Mouse (Mus musculus) limb, embryonic 13.5 days (tissue): ENCODE results near the gene Ppp1r12b. TPM values are rescaled to one million over a fixed set of nuclear protein-coding genes. Genes with fewer than 3 reads are reported as not detected.

ENCODE experiments used
- ATAC-seq: fragments of 200-750 bp; cut with Nextera tagmentation; 2 replicates; pipeline ENCODE4 v1.8.0; 2017; ENCODE audit warnings: low read depth, moderate number of reproducible peaks, moderate TSS enrichment; ENCODE audit not compliant: low FRiP score
- H3K27ac ChIP-seq: fragments of 300-500 bp; sonication (generic); 2 replicates; pipeline ENCODE4 v1.5.1; 2015; ENCODE audit warnings: inconsistent platforms, mild to moderate bottlenecking, moderate library complexity
- H3K27me3 ChIP-seq: fragments of 300-500 bp; sonication (generic); 2 replicates; pipeline ENCODE4 v1.6.1; 2015; ENCODE audit warnings: mild to moderate bottlenecking, inconsistent platforms
- H3K36me3 ChIP-seq: fragments of 300-500 bp; sonication (generic); 2 replicates; pipeline ENCODE4 v1.6.1; 2015; ENCODE audit warnings: inconsistent platforms, mild to moderate bottlenecking, moderate library complexity
- H3K4me1 ChIP-seq: fragments of 300-500 bp; sonication (generic); 2 replicates; pipeline ENCODE4 v1.6.1; 2015; ENCODE audit warnings: inconsistent platforms
- H3K4me2 ChIP-seq: fragments of 300-500 bp; sonication (generic); replicated peaks from 2 replicates; pipeline ENCODE4 v1.6.1; 2015; ENCODE audit warnings: inconsistent platforms, mild to moderate bottlenecking, moderate library complexity
- H3K4me3 ChIP-seq: fragments of 300-500 bp; sonication (generic); 2 replicates; pipeline ENCODE4 v1.5.1; 2015; ENCODE audit warnings: moderate library complexity, mild to moderate bottlenecking, inconsistent platforms
- H3K9ac ChIP-seq: fragments of 300-500 bp; sonication (generic); 2 replicates; pipeline ENCODE4 v1.6.1; 2015; ENCODE audit warnings: mild to moderate bottlenecking, inconsistent platforms
- H3K9me3 ChIP-seq: fragments of 300-500 bp; sonication (generic); 2 replicates; pipeline ENCODE4 v1.6.1; 2016; ENCODE audit warnings: inconsistent platforms
- WGBS: fragments of 180-500 bp; shearing (Covaris S2); methylation state at CpG from one replicate; pipeline ENCODE4 v1.1.7; 2015; 5-methylcytosine and 5-hydroxymethylcytosine counted together
- polyA plus RNA-seq: library from polyadenylated mRNA; unstranded; fragments of >200 nt; fragmentation: Nextera tagmentation; extraction: Ambion mirVana; gene quantifications from 2 replicates; pipeline ENCODE4 v1.2.1, GENCODE M21; 2015

The Ppp1r12b gene
- polyA plus RNA-seq, 1 experiment from 2014 or later, result 7.1 TPM

- H3K27ac ChIP-seq, result no peak overlapping the region
- H3K9me3 ChIP-seq, result no peaks in the 10 kb centered on the region
- no peaks in the 10 kb centered on the region for H3K27me3 ChIP-seq
- no peak overlapping the region for H3K4me3 ChIP-seq
- no peak overlapping the region for H3K9ac ChIP-seq
- H3K4me2 ChIP-seq, result no peak overlapping the region
- no peaks in the 10 kb centered on the region for H3K4me1 ChIP-seq
- no peaks in the 10 kb centered on the region for H3K36me3 ChIP-seq
- 43% methylated on average over 5 of the region's 5 CpGs for WGBS
- no peak for ATAC-seq
Observed at GRCm38 (mm10) chr1:134725276-134725675, 230.5 kb downstream of the Ppp1r12b start.

- Histone ChIP-seq H3K4me1 (no peaks in the 10 kb centered on the region), H3K27ac (no peak overlapping the region), H3K4me3 (no peak overlapping the region), H3K9ac (no peak overlapping the region), H3K4me2 (no peak overlapping the region), H3K36me3 (no peaks in the 10 kb centered on the region), H3K9me3 (no peaks in the 10 kb centered on the region), H3K27me3 (no peaks in the 10 kb centered on the region)
- 81% methylated on average over 7 of the region's 7 CpGs for WGBS
- ATAC-seq, result no peak
Observed at GRCm38 (mm10) chr1:134722891-134723290, 232.9 kb downstream of the Ppp1r12b start.

- Histone ChIP-seq H3K36me3 (no peaks in the 10 kb centered on the region), H3K9me3 (no peaks in the 10 kb centered on the region), H3K27ac (no peak overlapping the region), H3K27me3 (no peaks in the 10 kb centered on the region), H3K4me3 (no peak overlapping the region), H3K9ac (no peak overlapping the region), H3K4me1 (no peaks in the 10 kb centered on the region), H3K4me2 (no peak overlapping the region)
- WGBS, result 79% methylated on average over 5 of the region's 5 CpGs
- ATAC-seq, result no peak
Observed at GRCm38 (mm10) chr1:134721486-134721885, 234.3 kb downstream of the Ppp1r12b start.

GRCm38 (mm10) chr1:134719718-134720304 lies 235.9 kb downstream of the Ppp1r12b start:
- no peak overlapping the region for H3K4me3 ChIP-seq
- 58% methylated on average over 12 of the region's 12 CpGs for WGBS
- ATAC-seq, result no peak
- peaks cover 7% of the 10 kb centered on the region; the same call in 1 of the 2 replicates for H3K27me3 ChIP-seq
- no peak overlapping the region for H3K27ac ChIP-seq
- H3K4me1 ChIP-seq, result no peaks in the 10 kb centered on the region
- H3K36me3 ChIP-seq, result no peaks in the 10 kb centered on the region
- no peak overlapping the region for H3K4me2 ChIP-seq
- H3K9me3 ChIP-seq, result no peaks in the 10 kb centered on the region
- no peak overlapping the region for H3K9ac ChIP-seq

- WGBS, result 62% methylated on average over 5 of the region's 5 CpGs
- H3K27ac ChIP-seq, result no peak overlapping the region
- H3K9ac ChIP-seq, result no peak overlapping the region
- H3K4me2 ChIP-seq, result no peak overlapping the region
- no peak overlapping the region for H3K4me3 ChIP-seq
- H3K36me3 ChIP-seq, result no peaks in the 10 kb centered on the region
- peaks cover 50% of the 10 kb centered on the region for H3K27me3 ChIP-seq
- H3K4me1 ChIP-seq, result no peaks in the 10 kb centered on the region
- H3K9me3 ChIP-seq, result no peaks in the 10 kb centered on the region
- ATAC-seq, result no peak
Observed at GRCm38 (mm10) chr1:134715092-134715491, 240.7 kb downstream of the Ppp1r12b start.

GRCm38 (mm10) chr1:134714166-134714565 lies 241.6 kb downstream of the Ppp1r12b start:
- Histone ChIP-seq H3K4me1 (peaks cover 8% of the 10 kb centered on the region), H3K27ac (no peak overlapping the region), H3K4me2 (no peak overlapping the region), H3K36me3 (no peaks in the 10 kb centered on the region), H3K9me3 (no peaks in the 10 kb centered on the region), H3K9ac (no peak overlapping the region), H3K27me3 (peaks cover 59% of the 10 kb centered on the region), H3K4me3 (no peak overlapping the region)
- 68% methylated on average over 8 of the region's 8 CpGs for WGBS
- ATAC-seq, result no peak

GRCm38 (mm10) chr1:134713421-134713969 lies 242.2 kb downstream of the Ppp1r12b start:
- no peak overlapping the region for H3K4me2 ChIP-seq
- H3K36me3 ChIP-seq, result no peaks in the 10 kb centered on the region
- no peak overlapping the region for H3K27ac ChIP-seq
- no peak for ATAC-seq
- no peaks in the 10 kb centered on the region for H3K9me3 ChIP-seq
- H3K9ac ChIP-seq, result no peak overlapping the region
- 39% methylated on average over 11 of the region's 11 CpGs for WGBS
- no peak overlapping the region for H3K4me3 ChIP-seq
- H3K27me3 ChIP-seq, result peaks cover 66% of the 10 kb centered on the region
- peaks cover 15% of the 10 kb centered on the region for H3K4me1 ChIP-seq

- Histone ChIP-seq H3K4me1 (peaks cover 18% of the 10 kb centered on the region), H3K9ac (no peak overlapping the region), H3K4me3 (no peak overlapping the region), H3K4me2 (no peak overlapping the region), H3K27me3 (peaks cover 73% of the 10 kb centered on the region), H3K27ac (no peak overlapping the region), H3K36me3 (no peaks in the 10 kb centered on the region), H3K9me3 (no peaks in the 10 kb centered on the region)
- WGBS, result 79% methylated on average over 9 of the region's 9 CpGs
- ATAC-seq, result no peak
Observed at GRCm38 (mm10) chr1:134712781-134713299, 242.9 kb downstream of the Ppp1r12b start.

- H3K27me3 ChIP-seq, result peaks cover 85% of the 10 kb centered on the region
- ATAC-seq, result no peak
- 84% methylated on average over 5 of the region's 5 CpGs for WGBS
Observed at GRCm38 (mm10) chr1:134711653-134712052, 244.1 kb downstream of the Ppp1r12b start.

GRCm38 (mm10) chr1:134711061-134711460 lies 244.7 kb downstream of the Ppp1r12b start:
- ATAC-seq, result no peak
- Histone ChIP-seq H3K9ac (no peak overlapping the region), H3K4me3 (no peak overlapping the region), H3K4me1 (peaks cover 18% of the 10 kb centered on the region), H3K27me3 (peaks cover 91% of the 10 kb centered on the region), H3K4me2 (no peak overlapping the region), H3K27ac (no peak overlapping the region), H3K9me3 (no peaks in the 10 kb centered on the region), H3K36me3 (no peaks in the 10 kb centered on the region)
- WGBS, result 54% methylated on average over 7 of the region's 7 CpGs

More at GRCm38 (mm10) chr1:134711653-134712052, 244.1 kb downstream of the Ppp1r12b start:
- Histone ChIP-seq H3K9me3 (no peaks in the 10 kb centered on the region), H3K27ac (no peak overlapping the region), H3K36me3 (no peaks in the 10 kb centered on the region), H3K4me1 (peaks cover 18% of the 10 kb centered on the region), H3K9ac (no peak overlapping the region), H3K4me2 (no peak overlapping the region), H3K4me3 (no peak overlapping the region)

GRCm38 (mm10) chr1:134709411-134710306 lies 246.1 kb downstream of the Ppp1r12b start:
- peak overlapping the region; percentile 63 for H3K9ac ChIP-seq
- no peak for ATAC-seq
- H3K27ac ChIP-seq, result no peak overlapping the region
- H3K27me3 ChIP-seq, result peaks cover 94% of the 10 kb centered on the region
- peaks cover 26% of the 10 kb centered on the region for H3K4me1 ChIP-seq
- peak overlapping the region; percentile 98 for H3K4me2 ChIP-seq
- H3K4me3 ChIP-seq, result peak overlapping the region; percentile 54
- no peaks in the 10 kb centered on the region for H3K9me3 ChIP-seq
- WGBS, result 21% methylated on average over 24 of the region's 26 CpGs
- no peaks in the 10 kb centered on the region for H3K36me3 ChIP-seq

GRCm38 (mm10) chr1:134708801-134709385 lies 246.8 kb downstream of the Ppp1r12b start:
- Histone ChIP-seq H3K4me2 (peak overlapping the region; percentile 98), H3K4me3 (peak overlapping the region; percentile 54), H3K9ac (peak overlapping the region; percentile 63), H3K4me1 (peaks cover 28% of the 10 kb centered on the region), H3K36me3 (no peaks in the 10 kb centered on the region), H3K27me3 (peaks cover 86% of the 10 kb centered on the region), H3K9me3 (no peaks in the 10 kb centered on the region), H3K27ac (no peak overlapping the region)
- 0% methylated on average over 43 of the region's 46 CpGs for WGBS
- ATAC-seq, result peak; percentile 38; the same call in 1 of the 2 replicates
